Mouse (Mus musculus) CH12.LX (cell line): Measurements from ENCODE around the gene Clcf1.

Source experiments
- CHD1 ChIP-seq: IDR thresholded peaks from 2 replicates; pipeline ENCODE4 v1.6.1; 2012; ENCODE audit warnings: low read depth, low read length, improper control_type of control experiment, inconsistent platforms
- CHD2 ChIP-seq: IDR thresholded peaks from 2 replicates; pipeline ENCODE4 v1.6.1; 2011; ENCODE audit warnings: low read length, improper control_type of control experiment
- CTCF ChIP-seq, 2 experiments: IDR thresholded peaks in 1 of 2; conservative IDR thresholded peaks in 1 of 2; 2 replicates each; pipeline ENCODE4 v1.5.1; 2011 to 2012; ENCODE audit warnings: low read depth in 2 of 2, low read length in 2 of 2, improper control_type of control experiment in 1 of 2, inconsistent platforms in 1 of 2, mild to moderate bottlenecking in 1 of 2, moderate library complexity in 1 of 2
- EP300 ChIP-seq: IDR thresholded peaks from 2 replicates; pipeline ENCODE4 v1.6.1; 2011; ENCODE audit warnings: low read length, improper control_type of control experiment
- JUND ChIP-seq: conservative IDR thresholded peaks from 2 replicates; pipeline ENCODE4 v1.6.1; 2011; ENCODE audit warnings: low read depth, low read length, improper control_type of control experiment
- POLR2A ChIP-seq: IDR thresholded peaks from 2 replicates; pipeline ENCODE4 v1.6.1; 2011; ENCODE audit warnings: low read depth, mild to moderate bottlenecking, improper control_type of control experiment, low read length
- TBP ChIP-seq: conservative IDR thresholded peaks from 2 replicates; pipeline ENCODE4 v1.6.1; 2011; ENCODE audit warnings: low read depth, low read length, improper control_type of control experiment

DNA sequence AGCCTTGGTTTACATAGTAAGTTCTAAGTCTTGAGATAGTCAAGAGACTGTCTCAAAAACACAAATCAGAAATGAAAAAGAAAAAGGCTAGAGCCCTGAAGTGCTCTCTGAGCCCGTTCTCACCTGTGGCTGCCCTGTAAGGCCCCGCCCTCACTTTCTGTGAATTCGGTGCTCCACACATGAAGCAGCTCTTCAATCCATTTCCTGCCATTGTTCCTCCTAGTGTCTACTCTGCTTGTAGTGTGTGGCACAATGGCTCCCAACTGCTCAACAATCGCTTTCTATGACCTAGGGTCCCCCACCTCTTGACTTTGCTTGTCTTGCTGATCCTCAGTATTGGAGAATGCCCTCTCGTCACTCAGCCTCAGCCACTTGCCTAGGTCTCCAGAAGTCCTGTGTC, 13.4 kb downstream of the Clcf1 start:
- no peak for TF ChIP-seq CHD1
- no peak for TF ChIP-seq TBP
- TF ChIP-seq JUND: no peak
- no peak for TF ChIP-seq POLR2A
- TF ChIP-seq CTCF (conservative IDR thresholded peaks at IDR 0.05 in 1 of 2, IDR thresholded peaks at IDR 0.05 in 1 of 2; ENCODE audit: low read depth in 2 of 2, low read length in 2 of 2): no peak
- TF ChIP-seq EP300: no peak
- TF ChIP-seq CHD2: no peak
